Mouse (Mus musculus): ENCODE measurements at regions not wholly inside any gene's neighbourhood (a gene's known extent, or its start where the extent isn't known, plus 50 kb on each side); places are given as distances from the start of the nearest gene placed in this dataset.
A peak's percentile ranks its signal among the peaks of the same experiment; 100 is the strongest.

GRCm38 (mm10) chr2:101370991-101371736 lies 253.4 kb upstream of the Rag2 start:
- DNase-seq: no peak

GRCm38 (mm10) chr2:101371834-101372493 lies 252.6 kb upstream of the Rag2 start:
- DNase-seq: no peak

GRCm38 (mm10) chr2:101380595-101380994 lies 243.9 kb upstream of the Rag2 start:
- no peak for DNase-seq

GRCm38 (mm10) chr2:101415002-101415401 lies 209.5 kb upstream of the Rag2 start:
- DNase-seq: no peak

- no peak for DNase-seq
These were observed 207.8 kb upstream of the Rag2 start for GRCm38 (mm10) chr2:101416702-101417101.

GRCm38 (mm10) chr2:101433141-101433895 lies 191.2 kb upstream of the Rag2 start:
- DNase-seq: peak in 1 of 2 experiments; percentile 13

- no peak for DNase-seq
These were observed 184.3 kb upstream of the Rag2 start for GRCm38 (mm10) chr2:101440231-101440630.

- peak; percentile 22 to 27 for DNase-seq
These were observed 183.4 kb upstream of the Rag2 start for GRCm38 (mm10) chr2:101441081-101441630.

- DNase-seq: no peak
These were observed 168.9 kb upstream of the Rag2 start for GRCm38 (mm10) chr2:101455591-101455990.

GRCm38 (mm10) chr2:101458959-101459358 lies 165.6 kb upstream of the Rag2 start:
- no peak for DNase-seq

GRCm38 (mm10) chr2:101462450-101462849 lies 162.1 kb upstream of the Rag2 start:
- peak; percentile 83 to 91 for DNase-seq

GRCm38 (mm10) chr2:101464291-101465140 lies 160.0 kb upstream of the Rag2 start:
- DNase-seq: peak; percentile 60 to 63

- DNase-seq: no peak
These were observed 153.9 kb upstream of the Rag2 start for GRCm38 (mm10) chr2:101470569-101471100.

GRCm38 (mm10) chr2:101472449-101473115 lies 151.9 kb upstream of the Rag2 start:
- peak; percentile 92 to 95 for DNase-seq

GRCm38 (mm10) chr2:101473116-101473485 lies 151.4 kb upstream of the Rag2 start:
- DNase-seq: no peak

GRCm38 (mm10) chr2:101476862-101477261 lies 147.7 kb upstream of the Rag2 start:
- DNase-seq: no peak

GRCm38 (mm10) chr2:101490207-101490606 lies 134.3 kb upstream of the Rag2 start:
- no peak for DNase-seq

GRCm38 (mm10) chr2:101491762-101492161 lies 132.8 kb upstream of the Rag2 start:
- DNase-seq: no peak

GRCm38 (mm10) chr2:101508116-101508515 lies 116.4 kb upstream of the Rag2 start:
- no peak for DNase-seq
